Mouse (Mus musculus) urinary bladder, postnatal 4 days (tissue): Measurements from ENCODE around the gene Cbfa2t3.

Experiments
- DNase-seq, 2 experiments: peaks; one replicate each; pipeline ENCODE4 v3.0.0; 2021 to 2022; ENCODE audit warnings: low spot score in 2 of 2

Gene Cbfa2t3

GRCm38 (mm10) chr8:122691018-122691417 is 7.9 kb downstream of the Cbfa2t3 start:
- peak in 1 of 2 experiments; percentile 41 for DNase-seq

DNA sequence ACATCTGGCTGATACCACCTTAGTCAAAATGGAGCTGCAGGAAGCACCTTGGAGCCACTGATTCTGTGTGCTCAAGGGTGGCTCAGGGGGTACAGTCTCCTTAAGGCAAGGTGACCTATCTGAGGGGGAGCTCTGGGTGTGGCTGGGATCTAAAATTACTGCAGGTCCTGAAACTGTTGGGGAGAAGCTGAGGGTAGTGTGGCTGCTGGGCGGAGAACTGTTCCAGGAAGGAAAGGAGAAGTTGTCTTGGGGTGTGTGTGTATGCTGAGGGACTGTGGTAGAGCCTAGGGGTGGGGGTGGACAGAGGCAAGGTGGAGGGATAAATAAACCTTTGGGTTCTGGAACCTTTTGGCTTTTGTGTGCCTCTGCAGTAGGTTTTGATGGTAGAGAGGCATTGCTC is 9.6 kb downstream of the Cbfa2t3 start:
- DNase-seq = no peak

- DNase-seq = no peak
These were observed 12.0 kb downstream of the Cbfa2t3 start for GRCm38 (mm10) chr8:122686879-122687278.

DNA sequence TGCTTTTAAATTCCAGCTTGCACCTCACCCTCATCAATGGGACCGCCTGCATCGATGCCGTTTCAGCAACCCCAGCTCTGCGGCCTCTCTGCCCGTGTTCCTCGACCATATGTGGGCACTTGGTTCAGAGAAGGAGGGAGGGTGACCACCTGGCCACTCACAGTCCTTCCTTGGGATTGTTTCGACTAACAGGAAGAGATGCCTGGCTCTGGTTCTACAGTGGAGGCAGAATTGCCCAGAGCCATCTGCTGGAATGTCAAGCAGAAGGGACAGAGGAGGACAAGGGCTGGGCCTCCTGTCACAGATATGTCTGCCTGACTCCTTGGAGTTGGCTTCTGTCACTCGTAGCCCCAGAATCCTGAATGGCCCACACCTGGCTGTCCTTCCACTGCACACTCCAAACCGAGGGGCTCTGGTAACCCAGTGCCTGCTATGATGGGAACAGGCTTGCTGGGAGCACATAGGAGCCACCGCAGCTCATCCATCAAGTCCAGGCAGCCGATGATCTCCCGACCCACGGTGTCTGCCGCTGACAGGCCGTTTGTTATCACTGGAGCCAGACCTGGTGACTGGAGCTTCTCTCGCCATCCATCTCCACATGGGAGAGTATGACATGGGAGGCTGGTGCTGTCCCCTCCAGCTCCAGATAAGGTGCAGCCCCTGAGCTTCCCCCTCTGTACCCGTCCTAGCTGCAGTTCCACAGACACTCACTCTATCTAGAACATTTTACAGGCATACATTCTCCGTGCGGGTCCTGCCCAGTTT is 13.6 kb downstream of the Cbfa2t3 start:
- DNase-seq = no peak

DNA sequence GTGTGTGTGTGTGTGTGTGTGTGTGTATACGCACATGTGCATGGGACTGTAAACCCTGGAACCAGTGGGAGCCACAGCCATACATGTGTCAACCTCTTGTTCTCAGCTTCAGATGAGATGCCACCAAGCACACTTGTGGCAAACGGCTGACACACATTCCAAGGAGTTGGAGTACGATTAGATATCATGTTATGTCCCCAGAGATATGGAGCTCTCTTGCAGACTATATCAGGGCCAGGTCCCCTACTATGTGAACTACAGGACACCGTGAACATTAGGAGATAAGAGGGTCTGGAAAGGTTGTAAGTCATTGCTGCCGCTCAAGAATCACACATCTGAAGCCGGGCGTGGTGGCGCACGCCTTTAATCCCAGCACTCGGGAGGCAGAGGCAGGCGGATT is 16.1 kb downstream of the Cbfa2t3 start:
- DNase-seq = no peak

- DNase-seq = no peak
These were observed 18.7 kb downstream of the Cbfa2t3 start for GRCm38 (mm10) chr8:122680171-122680570.

- DNase-seq = no peak
These were observed 19.5 kb downstream of the Cbfa2t3 start for GRCm38 (mm10) chr8:122679325-122679920.

DNA sequence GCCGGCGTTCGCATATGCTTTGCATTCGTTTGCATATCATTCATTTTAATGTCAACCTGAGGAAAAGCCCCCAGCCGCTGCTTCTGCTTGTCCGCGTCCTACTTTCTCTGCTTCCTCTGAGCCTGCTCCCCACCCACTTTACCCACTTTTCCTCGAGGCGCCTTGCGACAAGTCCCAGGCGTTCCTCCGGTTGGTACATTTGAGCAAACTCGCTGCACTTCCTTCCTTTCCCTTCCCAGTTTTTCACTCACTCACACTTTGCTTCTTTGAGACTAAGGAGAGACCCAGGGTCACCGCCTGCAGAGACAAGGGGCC is 20.1 kb downstream of the Cbfa2t3 start:
- DNase-seq = no peak

- peak; percentile 65 to 75 for DNase-seq
These were observed 20.6 kb downstream of the Cbfa2t3 start for GRCm38 (mm10) chr8:122678061-122678895.

GRCm38 (mm10) chr8:122677481-122678021 is 21.4 kb downstream of the Cbfa2t3 start:
- no peak for DNase-seq

GRCm38 (mm10) chr8:122676621-122677480 is 22.1 kb downstream of the Cbfa2t3 start:
- no peak for DNase-seq

- DNase-seq = no peak
These were observed 23.1 kb downstream of the Cbfa2t3 start for GRCm38 (mm10) chr8:122675596-122676420.

GRCm38 (mm10) chr8:122674999-122675398 is 23.9 kb downstream of the Cbfa2t3 start:
- no peak for DNase-seq

DNA sequence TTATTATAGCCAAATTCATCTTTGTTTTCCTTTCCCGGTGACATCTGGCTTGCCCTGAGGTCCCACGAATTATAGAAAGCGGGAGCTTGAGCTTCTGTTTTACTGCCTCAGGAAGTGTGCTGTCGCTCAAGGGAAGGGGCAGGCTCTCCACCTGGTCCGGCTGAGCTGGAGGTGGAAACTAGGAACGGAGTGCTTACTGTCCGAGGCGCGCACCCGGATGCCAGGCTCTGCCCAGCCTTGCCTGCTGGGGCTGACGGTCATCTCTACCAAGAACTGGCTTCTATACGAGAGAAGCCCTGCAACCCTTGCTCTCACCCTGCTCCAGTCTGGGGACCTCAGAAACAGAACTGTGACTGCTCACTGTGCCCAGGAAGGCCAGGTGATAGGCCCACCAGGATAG is 24.9 kb downstream of the Cbfa2t3 start:
- no peak for DNase-seq

- DNase-seq = no peak
These were observed 27.0 kb downstream of the Cbfa2t3 start for GRCm38 (mm10) chr8:122671894-122672293.

DNA sequence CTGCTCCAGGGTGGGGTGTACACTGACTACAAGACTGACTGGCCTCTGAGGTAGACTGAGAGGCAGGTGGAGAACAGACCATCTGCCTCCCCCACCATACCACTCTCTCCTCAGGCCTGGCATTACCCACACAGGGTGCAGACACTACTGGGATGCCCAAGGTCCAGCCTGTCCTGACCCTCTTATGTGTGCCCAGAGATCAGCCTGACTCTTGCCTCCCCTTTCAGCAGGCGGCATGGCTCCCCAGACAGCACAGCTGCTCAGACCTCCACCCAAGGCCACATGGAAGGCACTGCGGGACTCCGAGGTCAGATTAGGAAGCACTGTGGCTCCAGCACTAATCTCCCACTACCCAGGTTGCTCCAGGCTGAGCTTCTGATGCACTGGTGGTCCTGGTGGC is 28.2 kb downstream of the Cbfa2t3 start:
- DNase-seq = no peak

- DNase-seq = no peak
These were observed 28.9 kb downstream of the Cbfa2t3 start for GRCm38 (mm10) chr8:122670001-122670400.

DNA sequence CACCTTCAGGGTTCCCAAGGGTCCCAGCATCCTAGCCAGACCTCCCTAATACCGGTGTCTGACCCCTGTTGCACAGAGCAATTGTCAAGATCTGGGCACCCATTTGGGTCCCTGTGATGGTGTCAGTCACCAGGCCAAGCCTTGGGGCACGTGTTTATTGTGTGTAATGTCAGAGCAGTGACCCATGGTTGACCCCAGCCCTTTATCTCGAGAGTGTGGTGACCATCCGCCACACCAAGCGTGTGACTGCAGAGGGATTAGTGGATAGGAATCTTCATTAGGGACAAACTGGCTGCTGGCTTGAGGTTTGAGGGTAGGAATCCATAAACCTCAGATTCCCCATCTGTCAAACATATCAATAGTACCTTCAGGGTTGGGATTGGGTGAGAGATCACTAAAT is 29.5 kb downstream of the Cbfa2t3 start:
- DNase-seq = no peak

- DNase-seq = no peak
These were observed 31.1 kb downstream of the Cbfa2t3 start for GRCm38 (mm10) chr8:122667854-122668253.

DNA sequence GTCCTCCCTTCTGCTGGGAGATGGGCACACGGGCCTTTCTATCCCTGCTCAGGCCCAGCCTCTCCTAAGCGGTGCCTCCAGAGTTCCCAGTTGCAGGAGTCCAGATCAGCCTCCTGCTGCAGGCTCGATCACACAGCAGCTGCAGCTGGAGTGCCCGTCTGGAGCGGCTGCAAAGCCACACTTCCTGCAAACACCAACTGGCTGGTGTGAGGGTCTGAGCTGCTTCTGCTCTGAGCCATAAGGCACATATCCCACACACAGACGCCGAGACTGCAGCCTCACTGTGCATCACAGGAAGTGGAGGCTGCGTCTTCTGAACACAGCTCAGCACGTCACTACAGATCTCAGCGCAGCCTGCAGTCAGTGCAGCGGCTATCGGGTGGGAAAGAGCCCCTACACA is 32.1 kb downstream of the Cbfa2t3 start:
- DNase-seq = no peak

GRCm38 (mm10) chr8:122666338-122666764 is 32.6 kb downstream of the Cbfa2t3 start:
- peak in 1 of 2 experiments; percentile 38 for DNase-seq
